9 mouse cellular contexts compared by ENCODE assay signal in the genomic region with DNA sequence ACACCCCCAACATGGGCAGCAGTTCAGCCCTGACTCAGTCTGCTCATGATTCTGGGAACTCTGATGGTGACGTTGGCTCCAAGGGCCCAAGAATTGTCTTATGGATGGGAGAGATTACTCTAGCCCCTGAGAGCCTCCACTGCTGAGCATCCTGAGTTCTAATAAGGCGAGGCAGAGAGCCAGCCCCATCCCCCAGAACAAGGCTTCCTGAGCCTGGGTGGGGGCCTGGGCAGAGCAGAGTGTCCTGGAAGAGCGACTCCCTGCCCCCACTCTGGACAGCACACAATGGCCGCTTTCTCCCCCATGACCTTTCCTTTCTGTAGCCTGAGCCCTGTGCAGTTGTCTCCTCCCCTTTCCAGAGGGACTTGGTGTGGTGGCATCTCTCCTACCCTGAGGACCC. TPM values are rescaled to one million over a fixed set of nuclear protein-coding genes. Genes with fewer than 3 reads are reported as not detected.
DNase-seq lines count a peak whose midpoint lies in the region; ATAC-seq lines count a peak whose summit lies in the region.
"Had no signal": no experiment of that assay in that cellular context is flagged by ENCODE, and none has a peak within 500 bp of the region (broad histone marks: within the 10 kb centered on the region; RNA-seq: fewer than 3 reads in every experiment).

No protein-coding gene starts in this region.

- peaks cover 38% of the 10 kb centered on the region for H3K4me1 ChIP-seq in hindbrain, embryonic 14.5 days (replicated peaks; ENCODE audit: control insufficient read depth, insufficient read depth, low read length)
- peaks cover 58% of the 10 kb centered on the region for H3K4me1 ChIP-seq in lung, embryonic 15.5 days

- H3K27ac ChIP-seq in hindbrain, embryonic 14.5 days: 0 out of 2 replicates have a peak overlapping the region, but pooled peaks have one; percentile 36
- H3K27ac ChIP-seq in lung, embryonic 15.5 days: peak overlapping the region; percentile 68

- ATAC-seq in hindbrain, embryonic 14.5 days (ENCODE audit: low FRiP score): no peak
- no peak for ATAC-seq in lung, embryonic 15.5 days (ENCODE audit: borderline replicate concordance, extremely low read depth, low FRiP score, low TSS enrichment)
- ATAC-seq in granulocyte monocyte progenitor cell, adult 5-6 weeks (replicated peaks; ENCODE audit: poor library complexity, severe bottlenecking): no peak

- H3K9ac ChIP-seq in hindbrain, embryonic 14.5 days: 0 out of 2 replicates have a peak overlapping the region, but pooled peaks have one; percentile 28
- no peak overlapping the region for H3K9ac ChIP-seq in lung, embryonic 15.5 days

- no peak overlapping the region for H3K4me3 ChIP-seq in hindbrain, embryonic 14.5 days (replicated peaks; ENCODE audit: low read length)
- no peak overlapping the region for H3K4me3 ChIP-seq in lung, embryonic 15.5 days

- peak; percentile 33 for DNase-seq in cerebellum, adult 8-10 months
- DNase-seq in cerebellum, postnatal 4 days (ENCODE audit: low spot score in 2 of 2): no peak
- DNase-seq in brain, adult 2 months (ENCODE audit: low read depth, low spot score): peak; percentile 91
- DNase-seq in hindbrain, embryonic 14.5 days (ENCODE audit: low spot score): no peak
- DNase-seq in B cell, adult 2 months: no peak
- no peak for DNase-seq in urinary bladder, postnatal 36 days (ENCODE audit: low spot score in 2 of 2)

- WGBS in hindbrain, embryonic 14.5 days: 22% methylated on average over 4 of the region's 4 CpGs
- 43% methylated on average over 4 of the region's 4 CpGs for WGBS in lung, embryonic 15.5 days

- no peaks in the 10 kb centered on the region for H3K9me3 ChIP-seq in hindbrain, embryonic 14.5 days (ENCODE audit: control insufficient read depth, low read length)
- no peaks in the 10 kb centered on the region for H3K9me3 ChIP-seq in lung, embryonic 15.5 days

- no peaks in the 10 kb centered on the region for H3K27me3 ChIP-seq in hindbrain, embryonic 14.5 days (ENCODE audit: control insufficient read depth, insufficient read depth, low read length)
- H3K27me3 ChIP-seq in lung, embryonic 15.5 days: no peaks in the 10 kb centered on the region

- H3K36me3 ChIP-seq in hindbrain, embryonic 14.5 days (replicated peaks; ENCODE audit: control insufficient read depth, insufficient read depth): peaks cover 37% of the 10 kb centered on the region
- H3K36me3 ChIP-seq in lung, embryonic 15.5 days: peaks cover 27% of the 10 kb centered on the region

- no peak overlapping the region for H3K4me2 ChIP-seq in hindbrain, embryonic 14.5 days (replicated peaks)
- H3K4me2 ChIP-seq in lung, embryonic 15.5 days: no peak overlapping the region

RNA-seq across cellular contexts. Expression of gene Git1, which starts 4.5 kb away (rescaled TPM):
- 21.3 and 23.2 TPM in 2 replicates for polyA plus RNA-seq in hindbrain, embryonic 14.5 days (2014; fragmentation: Nextera tagmentation; extraction: Ambion mirVana)
- 9.5 and 9.8 TPM in 2 replicates for polyA plus RNA-seq in lung, embryonic 15.5 days (2015; fragmentation: Nextera tagmentation; extraction: Ambion mirVana)
- 33.6 and 47.7 TPM in 2 replicates for total RNA-seq in granulocyte monocyte progenitor cell, adult 5-6 weeks (2014; fragmentation: Nextera tagmentation)
- total RNA-seq in granulocyte monocyte progenitor cell, adult 5-6 weeks (2017): 10.3 and 16.4 TPM in 2 replicates

RNA-seq across cellular contexts. Expression of gene Ankrd13b, which starts 8.4 kb away (rescaled TPM):
- polyA plus RNA-seq in hindbrain, embryonic 14.5 days (2014; fragmentation: Nextera tagmentation; extraction: Ambion mirVana): 44.5 and 45.0 TPM in 2 replicates
- polyA plus RNA-seq in lung, embryonic 15.5 days (2015; fragmentation: Nextera tagmentation; extraction: Ambion mirVana): 6.5 and 7.1 TPM in 2 replicates
- total RNA-seq in granulocyte monocyte progenitor cell, adult 5-6 weeks (2014; fragmentation: Nextera tagmentation): 14.9 and 20.0 TPM in 2 replicates
- 3.1 and 4.8 TPM in 2 replicates for total RNA-seq in granulocyte monocyte progenitor cell, adult 5-6 weeks (2017)

RNA-seq across cellular contexts. Expression of gene Abhd15, which starts 17.1 kb away (rescaled TPM):
- polyA plus RNA-seq in hindbrain, embryonic 14.5 days (2014; fragmentation: Nextera tagmentation; extraction: Ambion mirVana): 1.7 and 2.7 TPM in 2 replicates
- 3.8 and 4.0 TPM in 2 replicates for polyA plus RNA-seq in lung, embryonic 15.5 days (2015; fragmentation: Nextera tagmentation; extraction: Ambion mirVana)
- 3.4 and 9.6 TPM in 2 replicates for total RNA-seq in granulocyte monocyte progenitor cell, adult 5-6 weeks (2014; fragmentation: Nextera tagmentation)
- 2.6 and 3.6 TPM in 2 replicates for total RNA-seq in granulocyte monocyte progenitor cell, adult 5-6 weeks (2017)

RNA-seq across cellular contexts. Expression of gene Trp53i13, which starts 17.9 kb away (rescaled TPM):
- 13.3 and 15.1 TPM in 2 replicates for polyA plus RNA-seq in hindbrain, embryonic 14.5 days (2014; fragmentation: Nextera tagmentation; extraction: Ambion mirVana)
- 42.7 and 43.1 TPM in 2 replicates for polyA plus RNA-seq in lung, embryonic 15.5 days (2015; fragmentation: Nextera tagmentation; extraction: Ambion mirVana)
- total RNA-seq in granulocyte monocyte progenitor cell, adult 5-6 weeks (2014; fragmentation: Nextera tagmentation): 2.5 and 3.3 TPM in 2 replicates
- total RNA-seq in granulocyte monocyte progenitor cell, adult 5-6 weeks (2017): 1.8 and 2.8 TPM in 2 replicates

RNA-seq across cellular contexts. Expression of gene Gm10392, which starts 21.1 kb away (rescaled TPM):
- polyA plus RNA-seq in hindbrain, embryonic 14.5 days (2014; fragmentation: Nextera tagmentation; extraction: Ambion mirVana): not detected in 2 replicates
- polyA plus RNA-seq in lung, embryonic 15.5 days (2015; fragmentation: Nextera tagmentation; extraction: Ambion mirVana): 0.10 and 0.11 TPM in 2 replicates
- not detected in 2 replicates for total RNA-seq in granulocyte monocyte progenitor cell, adult 5-6 weeks (2014; fragmentation: Nextera tagmentation)
- total RNA-seq in granulocyte monocyte progenitor cell, adult 5-6 weeks (2017): 0.52 TPM in 1 of 2 replicates, not detected in the other
- polyA plus RNA-seq: C2C12 had no signal

Comparison
In these comparisons a context has a peak if more than half of its experiments do, and no peak if none do; other contexts are left out.
1. DNase-seq: peak in cerebellum, adult 8-10 months (single experiment) and brain, adult 2 months (single experiment); none in cerebellum, postnatal 4 days (0 of 2), hindbrain, embryonic 14.5 days (single experiment), B cell, adult 2 months (0 of 2) and urinary bladder, postnatal 36 days (0 of 2).